Mouse (Mus musculus): ENCODE measurements at regions not wholly inside any gene's neighbourhood (a gene's known extent, or its start where the extent isn't known, plus 50 kb on each side); places are given as distances from the start of the nearest gene placed in this dataset.

- no peak overlapping the region for H3K27ac ChIP-seq
- no peak overlapping the region for H3K4me3 ChIP-seq
- no peak for TF ChIP-seq CTCF (conservative IDR thresholded peaks at IDR 0.05)
- no peak for DNase-seq (ENCODE audit: low spot score in 2 of 2)
These were observed 136.7 kb upstream of the Arl4c start for GRCm38 (mm10) chr1:88838661-88839274.

- TF ChIP-seq CTCF (conservative IDR thresholded peaks at IDR 0.05): no peak
- no peak for DNase-seq (ENCODE audit: low spot score in 2 of 2)
- peak overlapping the region; percentile 55; the same call in 1 of the 2 replicates for H3K27ac ChIP-seq
These were observed 137.5 kb upstream of the Arl4c start for GRCm38 (mm10) chr1:88839407-88839976.

GRCm38 (mm10) chr1:88839977-88840628 lies 138.1 kb upstream of the Arl4c start:
- TF ChIP-seq CTCF (conservative IDR thresholded peaks at IDR 0.05): no peak
- peak overlapping the region; percentile 59; the same call in 1 of the 2 replicates for H3K27ac ChIP-seq
- H3K4me3 ChIP-seq: no peak overlapping the region
- peak in 1 of 2 experiments; percentile 19 for DNase-seq (ENCODE audit: low spot score in 2 of 2)

More at GRCm38 (mm10) chr1:88839407-88839976, 137.5 kb upstream of the Arl4c start:
- no peak overlapping the region for H3K4me3 ChIP-seq

GRCm38 (mm10) chr1:88840991-88841592 lies 139.1 kb upstream of the Arl4c start:
- no peak for DNase-seq (ENCODE audit: low spot score in 2 of 2)
- Histone ChIP-seq H3K4me3 (no peak overlapping the region), H3K27ac (peak overlapping the region; percentile 59; the same call in 1 of the 2 replicates)
- no peak for TF ChIP-seq CTCF (conservative IDR thresholded peaks at IDR 0.05)

- no peak overlapping the region for H3K27ac ChIP-seq
These were observed 145.5 kb upstream of the Arl4c start for GRCm38 (mm10) chr1:88847333-88848091.

GRCm38 (mm10) chr1:88848246-88848645 lies 146.2 kb upstream of the Arl4c start:
- Histone ChIP-seq H3K27ac (no peak overlapping the region), H3K4me3 (no peak overlapping the region)
- TF ChIP-seq CTCF (conservative IDR thresholded peaks at IDR 0.05): no peak
- no peak for DNase-seq (ENCODE audit: low spot score in 2 of 2)

More at GRCm38 (mm10) chr1:88847333-88848091, 145.5 kb upstream of the Arl4c start:
- no peak for TF ChIP-seq CTCF (conservative IDR thresholded peaks at IDR 0.05)
- no peak for DNase-seq (ENCODE audit: low spot score in 2 of 2)
- no peak overlapping the region for H3K4me3 ChIP-seq

GRCm38 (mm10) chr1:88849421-88849820 lies 147.4 kb upstream of the Arl4c start:
- DNase-seq (ENCODE audit: low spot score in 2 of 2): no peak
- Histone ChIP-seq H3K27ac (no peak overlapping the region), H3K4me3 (no peak overlapping the region)
- no peak for TF ChIP-seq CTCF (conservative IDR thresholded peaks at IDR 0.05)

- no peak for DNase-seq (ENCODE audit: low spot score in 2 of 2)
- TF ChIP-seq CTCF (conservative IDR thresholded peaks at IDR 0.05): no peak
- H3K27ac ChIP-seq: no peak overlapping the region
- no peak overlapping the region for H3K4me3 ChIP-seq
These were observed 149.9 kb upstream of the Arl4c start for GRCm38 (mm10) chr1:88851931-88852330.

- no peak for TF ChIP-seq CTCF (conservative IDR thresholded peaks at IDR 0.05)
- no peak for DNase-seq (ENCODE audit: low spot score in 2 of 2)
- Histone ChIP-seq H3K4me3 (no peak overlapping the region), H3K27ac (peak overlapping the region; percentile 33; the same call in 1 of the 2 replicates)
These were observed 159.0 kb upstream of the Arl4c start for GRCm38 (mm10) chr1:88860871-88861589.

- Histone ChIP-seq H3K4me3 (no peak overlapping the region), H3K27ac (peak overlapping the region; percentile 33; the same call in 1 of the 2 replicates)
- no peak for DNase-seq (ENCODE audit: low spot score in 2 of 2)
- no peak for TF ChIP-seq CTCF (conservative IDR thresholded peaks at IDR 0.05)
These were observed 159.5 kb upstream of the Arl4c start for GRCm38 (mm10) chr1:88861590-88861935.

- no peak for DNase-seq (ENCODE audit: low spot score in 2 of 2)
- Histone ChIP-seq H3K27ac (no peak overlapping the region), H3K4me3 (no peak overlapping the region)
- no peak for TF ChIP-seq CTCF (conservative IDR thresholded peaks at IDR 0.05)
These were observed 163.4 kb upstream of the Arl4c start for GRCm38 (mm10) chr1:88865436-88865835.

- no peak for TF ChIP-seq CTCF (conservative IDR thresholded peaks at IDR 0.05)
- Histone ChIP-seq H3K4me3 (no peak overlapping the region), H3K27ac (no peak overlapping the region)
- no peak for DNase-seq (ENCODE audit: low spot score in 2 of 2)
These were observed 164.6 kb upstream of the Arl4c start for GRCm38 (mm10) chr1:88866571-88866970.
